Mouse (Mus musculus) cerebellum, adult 2 months (tissue): ENCODE data around the gene Pik3c2g.

Source experiments
- CTCF ChIP-seq: fragments of 200-500 bp; IDR thresholded peaks from 2 replicates; pipeline ENCODE4 v1.5.1; 2011; ENCODE audit warnings: low read depth, mild to moderate bottlenecking, control low read depth, low read length, moderate library complexity, borderline replicate concordance; ENCODE audit not compliant: insufficient read depth
- POLR2A ChIP-seq: fragments of 200-500 bp; IDR thresholded peaks from 2 replicates; pipeline ENCODE4 v1.6.1; 2011; ENCODE audit warnings: low read length, control low read depth, borderline replicate concordance; ENCODE audit not compliant: insufficient read depth

- no peak for TF ChIP-seq CTCF
- no peak for TF ChIP-seq POLR2A
These were observed 290.7 kb downstream of the Pik3c2g start for GRCm38 (mm10) chr6:139877476-139878361.
